Mouse (Mus musculus): ENCODE measurements around the gene Rplp0.

The Rplp0 gene

DNA sequence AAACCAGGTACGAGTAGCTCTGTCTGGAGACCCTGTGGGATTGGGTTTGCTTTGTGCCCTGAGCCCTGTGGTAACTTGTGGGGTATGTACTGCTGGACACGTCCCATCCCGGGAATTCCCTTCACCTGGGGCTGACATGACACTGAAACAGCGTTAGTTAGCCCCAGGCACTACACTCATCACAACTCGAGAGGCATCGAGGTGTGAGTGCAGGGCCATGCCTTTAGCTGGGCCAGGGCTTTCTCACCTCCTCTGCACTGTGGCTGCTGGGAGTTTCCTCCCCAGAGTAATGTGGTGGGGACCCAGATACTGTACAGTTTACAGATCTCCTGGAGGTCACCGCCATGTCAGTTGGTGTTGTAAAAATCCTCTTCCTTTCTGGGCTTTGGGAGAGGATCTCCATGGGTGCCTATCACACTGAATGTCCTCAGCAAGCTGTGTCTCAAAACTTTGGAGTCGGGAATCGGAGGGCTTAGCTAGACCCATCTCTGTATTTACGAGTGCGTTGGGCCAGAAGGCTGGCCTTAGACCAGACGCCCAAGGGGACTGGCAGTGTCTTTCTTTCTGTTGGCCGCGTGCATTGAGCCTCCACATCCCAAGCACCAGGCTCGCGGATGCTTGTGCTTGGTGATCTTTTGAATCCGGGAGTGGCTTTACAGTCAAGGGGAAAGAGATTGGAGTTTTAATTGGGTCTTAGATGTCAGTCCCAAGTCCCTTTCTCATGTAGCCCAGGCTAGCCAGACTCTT lies 32.6 kb upstream of the Rplp0 start:
- no peak for DNase-seq (ENCODE audit: inconsistent ontology term)

DNA sequence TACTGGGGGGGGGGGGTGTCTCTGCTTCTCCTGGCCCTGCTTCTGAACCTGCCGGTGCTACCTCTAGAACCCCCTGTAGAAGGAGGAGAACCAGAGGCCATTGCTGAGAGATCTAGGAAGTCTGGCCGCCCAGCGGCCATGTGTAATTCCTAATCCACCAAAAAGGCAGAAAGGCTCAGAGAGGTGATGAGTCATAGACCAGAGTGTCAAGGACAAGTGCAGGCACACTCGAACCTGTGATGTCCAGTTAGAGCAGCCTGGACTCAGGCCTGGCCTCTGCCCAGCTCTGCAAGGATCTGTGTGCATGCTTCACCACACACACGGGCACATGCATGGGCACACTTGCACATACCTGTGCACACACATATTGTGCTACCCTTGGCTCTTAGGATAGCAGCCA lies 31.1 kb upstream of the Rplp0 start:
- no peak for DNase-seq (ENCODE audit: inconsistent ontology term)

DNA sequence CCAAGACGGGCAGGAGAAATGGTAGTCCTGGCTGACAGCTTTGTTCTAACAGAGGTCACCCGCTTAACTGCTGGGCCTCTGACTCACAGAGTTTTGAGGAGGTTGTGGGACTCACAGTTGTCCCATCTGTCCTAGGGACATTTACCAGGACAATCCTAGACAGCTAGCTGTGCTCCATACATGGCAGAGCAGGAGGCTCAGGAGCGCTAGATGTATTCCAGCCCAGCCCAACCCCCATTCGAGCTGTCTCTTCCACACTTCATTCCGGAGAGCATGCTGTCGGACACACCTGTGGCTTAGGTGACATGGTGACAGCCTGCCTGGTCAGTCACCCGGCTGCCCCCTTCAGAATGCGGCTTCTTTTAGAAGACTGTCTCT lies 29.9 kb upstream of the Rplp0 start:
- no peak for DNase-seq (ENCODE audit: inconsistent ontology term)

DNA sequence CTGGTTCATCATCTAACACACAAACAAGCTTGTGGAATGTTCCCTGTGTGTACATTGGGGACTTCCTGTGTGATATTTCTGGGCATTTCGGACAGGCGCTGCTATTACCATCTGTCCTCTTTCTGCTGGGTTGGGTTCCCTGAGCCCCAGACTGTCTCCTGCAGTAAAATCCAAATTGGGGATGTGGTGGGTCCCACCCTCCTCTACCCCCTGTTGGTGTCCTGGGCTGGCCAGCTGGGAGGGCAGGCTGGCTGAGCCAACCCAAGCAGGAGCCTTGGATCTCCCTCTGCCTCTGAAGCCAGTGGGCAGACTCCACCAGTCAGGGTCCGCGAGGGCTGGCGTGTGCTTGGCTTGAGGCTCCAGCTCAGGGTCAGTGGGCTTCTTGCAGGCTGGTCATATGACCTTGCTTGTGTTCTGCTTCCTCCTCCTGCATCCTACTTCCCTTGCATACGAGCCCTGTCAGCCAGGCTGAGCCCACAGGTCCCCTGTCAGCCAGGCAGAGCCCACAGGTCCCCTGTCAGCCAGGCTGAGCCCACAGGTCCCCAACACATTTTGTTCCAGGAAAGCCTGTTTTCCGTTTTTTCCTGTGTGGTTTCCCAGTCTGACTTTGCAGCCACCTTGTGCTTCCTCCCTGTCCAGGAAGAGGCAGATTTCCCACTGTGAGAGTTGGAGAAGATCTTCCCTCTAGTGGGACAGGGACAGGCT lies 29.4 kb upstream of the Rplp0 start:
- DNase-seq (ENCODE audit: inconsistent ontology term) = no peak

- no peak for DNase-seq (ENCODE audit: inconsistent ontology term)
Measured at GRCm38 (mm10) chr5:115530447-115530809, 28.8 kb upstream of the Rplp0 start.

GRCm38 (mm10) chr5:115531671-115532270 lies 27.5 kb upstream of the Rplp0 start:
- peak; percentile 80 for DNase-seq (ENCODE audit: inconsistent ontology term)

DNA sequence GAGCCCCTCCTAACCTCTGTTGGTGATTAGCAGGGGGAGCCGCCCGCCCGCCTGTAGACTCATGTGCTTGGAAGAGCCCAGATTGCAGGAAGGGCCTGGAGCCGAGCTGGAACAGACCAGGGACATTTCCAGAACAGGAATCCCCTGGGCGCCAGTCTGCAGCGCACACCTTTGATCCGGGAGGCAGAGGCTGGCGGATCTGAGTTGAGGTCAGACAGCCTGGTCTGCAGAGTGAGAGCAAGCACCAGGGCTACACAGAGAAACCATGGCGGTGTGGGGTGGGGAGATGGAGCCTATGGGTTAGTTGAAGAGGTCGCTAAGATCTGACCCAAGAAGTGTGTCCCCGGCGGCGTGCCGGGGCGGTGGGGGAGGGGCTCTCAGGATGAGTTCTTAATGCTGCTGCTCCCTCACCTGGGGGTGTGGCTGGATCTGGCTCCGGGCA lies 25.0 kb upstream of the Rplp0 start:
- no peak for DNase-seq (ENCODE audit: inconsistent ontology term)

DNA sequence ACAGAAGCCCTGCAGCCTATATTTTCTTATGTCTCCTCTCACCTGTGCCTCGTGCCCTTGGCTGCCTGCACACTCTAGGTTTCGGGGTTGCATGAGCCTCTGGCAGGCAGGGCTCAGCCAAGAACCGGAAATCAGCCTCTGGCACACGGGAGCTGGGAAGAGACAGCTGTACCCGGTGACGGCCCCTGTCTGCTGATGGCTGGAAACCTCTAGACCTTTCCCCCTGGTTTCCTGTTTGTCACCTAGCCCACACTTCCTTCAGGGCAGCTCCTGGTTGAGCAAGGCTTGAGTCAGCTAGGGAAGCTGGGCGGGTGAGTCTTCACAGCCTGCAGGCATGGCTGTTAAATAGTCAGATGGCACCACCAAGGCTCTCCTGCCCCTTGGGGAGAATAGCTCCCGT lies 24.4 kb upstream of the Rplp0 start:
- no peak for DNase-seq (ENCODE audit: inconsistent ontology term)

DNA sequence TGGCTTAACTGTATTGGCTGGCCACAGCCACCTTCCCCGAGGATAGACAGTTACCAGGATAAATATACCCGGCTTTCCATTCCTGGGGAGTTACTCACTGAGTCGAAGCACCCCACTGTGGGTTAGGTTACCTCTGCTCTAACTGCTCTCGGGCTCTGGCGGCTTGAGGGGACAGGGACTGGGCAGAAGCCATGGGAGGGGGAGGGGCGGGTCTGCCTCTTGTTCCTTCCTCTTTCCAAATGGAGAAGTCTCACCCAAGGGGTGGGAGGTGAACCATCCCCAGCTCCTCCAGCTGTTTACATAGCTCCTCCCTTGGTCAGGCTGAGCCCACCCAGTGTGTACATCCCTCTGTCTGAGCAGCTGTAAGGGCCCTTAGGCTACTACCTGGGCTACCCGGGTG lies 23.6 kb upstream of the Rplp0 start:
- no peak for DNase-seq (ENCODE audit: inconsistent ontology term)

GRCm38 (mm10) chr5:115538017-115538692 lies 21.1 kb upstream of the Rplp0 start:
- DNase-seq (ENCODE audit: inconsistent ontology term) = no peak

GRCm38 (mm10) chr5:115538693-115539043 lies 20.6 kb upstream of the Rplp0 start:
- peak; percentile 93 for DNase-seq (ENCODE audit: inconsistent ontology term)

GRCm38 (mm10) chr5:115542635-115543384 lies 16.5 kb upstream of the Rplp0 start:
- no peak for DNase-seq (ENCODE audit: inconsistent ontology term)

- DNase-seq (ENCODE audit: inconsistent ontology term) = peak; percentile 92
Measured at GRCm38 (mm10) chr5:115543509-115544253, 15.6 kb upstream of the Rplp0 start.

- DNase-seq (ENCODE audit: inconsistent ontology term) = no peak
Measured at GRCm38 (mm10) chr5:115544655-115545185, 14.5 kb upstream of the Rplp0 start.

DNA sequence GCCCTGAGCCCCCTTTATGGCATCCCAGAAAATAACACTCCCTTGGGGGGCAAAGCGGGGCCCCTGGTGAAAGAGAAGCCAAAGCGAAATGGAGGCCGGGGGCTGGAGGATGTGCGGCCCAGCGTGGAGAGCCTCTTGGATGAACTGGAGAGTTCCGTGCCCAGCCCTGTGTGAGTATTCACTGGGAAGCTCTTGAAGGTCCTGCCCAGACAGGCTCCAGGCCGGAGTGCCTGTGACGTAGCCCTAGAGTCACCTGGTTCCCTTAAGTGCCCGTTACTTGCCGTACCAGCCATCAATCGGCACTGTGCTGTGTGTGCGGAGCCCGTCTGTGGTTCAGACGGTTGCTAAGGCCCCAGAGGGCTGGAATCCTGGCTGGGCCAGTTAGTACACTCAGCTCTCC lies 13.6 kb upstream of the Rplp0 start:
- no peak for DNase-seq (ENCODE audit: inconsistent ontology term)

DNA sequence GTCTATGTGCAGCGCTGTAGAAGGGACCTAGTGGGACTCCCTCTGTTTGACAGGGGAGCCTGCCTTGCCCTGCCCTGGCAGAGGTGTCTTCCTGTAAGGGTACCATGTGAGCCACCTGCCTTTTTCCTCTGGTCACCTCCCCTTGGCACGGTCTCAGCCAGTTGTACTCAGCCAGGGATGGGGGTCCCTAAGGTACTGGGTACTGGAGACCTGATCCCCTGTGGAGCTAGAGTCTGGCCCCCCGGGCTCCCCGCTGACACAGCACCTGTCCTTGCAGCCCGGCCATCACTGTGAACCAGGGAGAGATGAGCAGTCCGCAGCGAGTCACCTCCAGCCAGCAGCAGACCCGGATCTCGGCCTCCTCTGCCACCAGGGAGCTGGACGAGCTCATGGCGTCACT lies 12.7 kb upstream of the Rplp0 start:
- DNase-seq (ENCODE audit: inconsistent ontology term) = no peak

GRCm38 (mm10) chr5:115547014-115547413 lies 12.3 kb upstream of the Rplp0 start:
- DNase-seq (ENCODE audit: inconsistent ontology term) = peak; percentile 83

- DNase-seq (ENCODE audit: inconsistent ontology term) = no peak
Measured at GRCm38 (mm10) chr5:115547421-115547820, 11.8 kb upstream of the Rplp0 start.

DNA sequence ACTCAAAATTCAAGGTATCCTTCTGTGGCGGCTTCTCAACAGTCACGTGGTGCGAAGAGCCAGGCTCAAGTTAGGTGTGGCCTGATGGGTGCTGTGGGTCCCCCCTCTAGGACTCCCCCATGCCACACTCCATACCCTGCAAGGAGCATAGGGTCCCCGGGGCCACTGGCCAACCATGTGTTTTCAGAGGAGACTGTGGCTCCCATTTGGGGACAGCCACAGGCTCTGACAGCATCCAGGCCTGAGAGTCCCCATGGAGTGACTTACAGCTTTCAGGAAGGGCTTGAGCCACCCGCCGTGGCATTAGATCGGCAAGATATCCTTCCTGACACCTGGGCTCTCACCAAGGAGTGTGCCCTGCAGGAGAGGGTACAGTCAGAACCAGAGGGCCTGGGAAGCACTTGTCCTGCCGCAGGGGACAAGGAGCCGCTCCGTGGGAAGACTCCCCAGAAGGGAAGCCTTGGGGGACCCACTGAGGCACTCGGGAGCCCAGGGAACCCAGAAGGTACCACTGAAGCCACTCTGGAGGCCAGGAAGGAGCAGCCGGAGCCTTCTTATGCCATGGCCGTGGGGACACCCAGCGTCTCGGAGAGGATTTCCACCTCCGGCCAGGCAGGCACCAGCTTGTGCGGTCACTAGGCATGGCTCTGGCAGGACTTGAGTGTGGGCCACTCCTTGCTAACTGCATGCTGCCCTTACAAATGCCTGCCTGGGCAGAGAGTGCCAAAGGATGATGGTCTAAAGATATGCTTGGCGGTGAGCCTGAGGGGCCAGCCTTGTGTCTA lies 10.6 kb upstream of the Rplp0 start:
- DNase-seq (ENCODE audit: inconsistent ontology term) = no peak

- no peak for DNase-seq (ENCODE audit: inconsistent ontology term)
Measured at GRCm38 (mm10) chr5:115550482-115551005, 8.7 kb upstream of the Rplp0 start.
